Mouse (Mus musculus) small intestine, adult 2 months (tissue): ENCODE results near the gene Olfr994. TPM values are rescaled to one million over a fixed set of nuclear protein-coding genes. Genes with fewer than 3 reads are reported as not detected.

Experiments
- H3K27ac ChIP-seq: fragments of 200-500 bp; 2 replicates; pipeline ENCODE4 v1.5.1; 2012; ENCODE audit warnings: low read depth, low read length, control low read depth, inconsistent platforms; ENCODE audit not compliant: insufficient read depth
- H3K27me3 ChIP-seq: fragments of 200-500 bp; 2 replicates; pipeline ENCODE4 v1.6.1; 2012; ENCODE audit warnings: mild to moderate bottlenecking, moderate library complexity, low read length, inconsistent platforms; ENCODE audit not compliant: control insufficient read depth, insufficient read depth
- H3K36me3 ChIP-seq: fragments of 200-500 bp; 2 replicates; pipeline ENCODE4 v1.6.1; 2012; ENCODE audit warnings: mild to moderate bottlenecking, low read length, control low read depth, inconsistent platforms; ENCODE audit not compliant: control insufficient read depth, insufficient read depth
- H3K4me1 ChIP-seq: fragments of 200-500 bp; 2 replicates; pipeline ENCODE4 v1.6.1; 2012; ENCODE audit warnings: low read length, inconsistent platforms, mixed read lengths; ENCODE audit not compliant: control insufficient read depth, insufficient read depth, insufficient read length
- H3K4me3 ChIP-seq: fragments of 200-500 bp; 2 replicates; pipeline ENCODE4 v1.5.1; 2012; ENCODE audit warnings: low read depth, mild to moderate bottlenecking, control low read depth, inconsistent platforms, low read length, moderate library complexity
- CTCF ChIP-seq: fragments of 200-500 bp; IDR thresholded peaks from 2 replicates; pipeline ENCODE4 v1.5.1; 2012; ENCODE audit warnings: low read depth, mild to moderate bottlenecking, control low read depth, inconsistent platforms, low read length, moderate library complexity, mixed read lengths; ENCODE audit not compliant: insufficient replicate concordance, insufficient read length; ENCODE audit errors: extremely low read depth
- POLR2A ChIP-seq: fragments of 200-500 bp; IDR thresholded peaks from 2 replicates; pipeline ENCODE4 v1.6.1; 2012; ENCODE audit warnings: low read depth, mild to moderate bottlenecking, control low read depth, inconsistent platforms, low read length, moderate library complexity
- WGBS: fragments of 180-500 bp; shearing (Covaris S2); methylation state at CpG from one replicate; pipeline ENCODE4 v1.1.7; 2018; 5-methylcytosine and 5-hydroxymethylcytosine counted together
- polyA plus RNA-seq: library from polyadenylated mRNA; depleted of rRNA; stranded (reverse); fragments of >200 nt; gene quantifications from 2 replicates; pipeline ENCODE4 v1.2.3, GENCODE M21; 2012; rRNA removed

Olfr994 gene
- polyA plus RNA-seq: not detected in 2 replicates

GRCm38 (mm10) chr2:85436351-85436750 lies at the start of gene Olfr994:
Gene Olfr994, minus strand, starts transcription at chr2:85436451.
- no peak within 1 kb of the TSS for H3K27ac ChIP-seq
- no peak within 1 kb of the TSS for H3K4me3 ChIP-seq
- H3K27me3 ChIP-seq: no peaks in the 10 kb centered on the region
- H3K36me3 ChIP-seq: no peaks in the 10 kb centered on the region
- TF ChIP-seq CTCF (no peak), POLR2A (no peak)
- no peaks in the 10 kb centered on the region for H3K4me1 ChIP-seq
- 89% methylated on average over 3 of the region's 3 CpGs for WGBS

- WGBS: 64% methylated on average over 3 of the region's 3 CpGs
- Histone ChIP-seq H3K27me3 (no peaks in the 10 kb centered on the region), H3K4me3 (no peak overlapping the region), H3K27ac (no peak overlapping the region), H3K36me3 (no peaks in the 10 kb centered on the region), H3K4me1 (no peaks in the 10 kb centered on the region)
- TF ChIP-seq CTCF (no peak), POLR2A (no peak)
Observed at GRCm38 (mm10) chr2:85466801-85467325, 30.6 kb upstream of the Olfr994 start.

GRCm38 (mm10) chr2:85443539-85443938 lies 7.3 kb upstream of the Olfr994 start, which contains the start of gene Olfr995:
Gene Olfr995, minus strand, starts transcription at chr2:85443639.
- WGBS: 18% methylated on average over 1 of the region's 1 CpGs
- Histone ChIP-seq H3K4me3 (no peak within 1 kb of the TSS), H3K36me3 (no peaks in the 10 kb centered on the region), H3K27me3 (no peaks in the 10 kb centered on the region), H3K4me1 (no peaks in the 10 kb centered on the region), H3K27ac (no peak within 1 kb of the TSS)
- no peak for TF ChIP-seq CTCF

GRCm38 (mm10) chr2:85442546-85442945 lies 6.3 kb upstream of the Olfr994 start:
- no peak overlapping the region for H3K4me3 ChIP-seq
- no peak overlapping the region for H3K27ac ChIP-seq
- H3K27me3 ChIP-seq: no peaks in the 10 kb centered on the region
- no peaks in the 10 kb centered on the region for H3K4me1 ChIP-seq
- no peaks in the 10 kb centered on the region for H3K36me3 ChIP-seq
- TF ChIP-seq CTCF: no peak
- no peak for TF ChIP-seq POLR2A

GRCm38 (mm10) chr2:85425893-85426292 lies 10.4 kb downstream of the Olfr994 start:
- 86% methylated on average over 1 of the region's 1 CpGs for WGBS
- Histone ChIP-seq H3K36me3 (no peaks in the 10 kb centered on the region), H3K4me1 (no peaks in the 10 kb centered on the region), H3K4me3 (no peak overlapping the region), H3K27ac (no peak overlapping the region), H3K27me3 (no peaks in the 10 kb centered on the region)
- TF ChIP-seq POLR2A: no peak

GRCm38 (mm10) chr2:85414777-85415176 lies 21.5 kb downstream of the Olfr994 start, which contains the start of gene Olfr993:
Gene Olfr993, minus strand, starts transcription at chr2:85414877.
- Histone ChIP-seq H3K4me1 (no peaks in the 10 kb centered on the region), H3K4me3 (no peak within 1 kb of the TSS), H3K27me3 (no peaks in the 10 kb centered on the region), H3K27ac (no peak within 1 kb of the TSS), H3K36me3 (no peaks in the 10 kb centered on the region)
- TF ChIP-seq POLR2A (no peak), CTCF (no peak)

GRCm38 (mm10) chr2:85409369-85409768 lies 26.9 kb downstream of the Olfr994 start, which contains the start of gene Olfr992:
Gene Olfr992, minus strand, starts transcription at chr2:85409469.
- H3K27me3 ChIP-seq: no peaks in the 10 kb centered on the region
- 22% methylated on average over 2 of the region's 2 CpGs for WGBS
- no peak within 1 kb of the TSS for H3K4me3 ChIP-seq
- H3K27ac ChIP-seq: no peak within 1 kb of the TSS
- H3K36me3 ChIP-seq: no peaks in the 10 kb centered on the region
- TF ChIP-seq CTCF (no peak), POLR2A (no peak)
- no peaks in the 10 kb centered on the region for H3K4me1 ChIP-seq

Other genes with a start within 250 kb of the Olfr994 start
- gene Lrrc55, start 239.3 kb downstream of the Olfr994 start, polyA plus RNA-seq: 0.84 and 1.5 TPM in 2 replicates
- not detected in 2 replicates for gene Olfr987, start 97.1 kb downstream of the Olfr994 start, polyA plus RNA-seq
- not detected in 2 replicates for gene Olfr988, start 73.2 kb downstream of the Olfr994 start, polyA plus RNA-seq
- not detected in 2 replicates for gene Olfr992, start 27.0 kb downstream of the Olfr994 start, polyA plus RNA-seq
- not detected in 2 replicates for gene Olfr993, start 21.6 kb downstream of the Olfr994 start, polyA plus RNA-seq
- gene Olfr995, start 7.2 kb upstream of the Olfr994 start, polyA plus RNA-seq: not detected in 2 replicates
- not detected in 2 replicates for gene 4833423E24Rik, start 82.6 kb upstream of the Olfr994 start, polyA plus RNA-seq
- not detected in 2 replicates for gene Olfr996, start 142.8 kb upstream of the Olfr994 start, polyA plus RNA-seq
- not detected in 2 replicates for gene Olfr998, start 152.5 kb upstream of the Olfr994 start, polyA plus RNA-seq
- gene Olfr1000, start 175.5 kb upstream of the Olfr994 start, polyA plus RNA-seq: not detected in 2 replicates
- not detected in 2 replicates for gene Olfr1002, start 214.3 kb upstream of the Olfr994 start, polyA plus RNA-seq
- not detected in 2 replicates for gene Olfr154, start 228.0 kb upstream of the Olfr994 start, polyA plus RNA-seq
- not detected in 2 replicates for gene Olfr1006, start 242.3 kb upstream of the Olfr994 start, polyA plus RNA-seq